Mouse (Mus musculus) midbrain, embryonic 11.5 days (tissue): ENCODE measurements at regions not wholly inside any gene's neighbourhood (a gene's known extent, or its start where the extent isn't known, plus 50 kb on each side); places are given as distances from the start of the nearest gene placed in this dataset.

Experiments used
- ATAC-seq: fragments of 200-750 bp; cut with Nextera tagmentation; 2 replicates; pipeline ENCODE4 v1.8.0; 2017; ENCODE audit warnings: moderate TSS enrichment, moderate library complexity; ENCODE audit not compliant: low FRiP score
- DNase-seq: peaks from one replicate; pipeline ENCODE4 v3.0.0; 2015; ENCODE audit warnings: low spot score; ENCODE audit errors: missing footprints
- H3K27ac ChIP-seq: fragments of 300-500 bp; sonication (generic); 2 replicates; pipeline ENCODE4 v1.5.1; 2014; ENCODE audit warnings: low read depth, low read length
- H3K27me3 ChIP-seq: fragments of 300-500 bp; sonication (generic); 2 replicates; pipeline ENCODE4 v1.6.1; 2014; ENCODE audit warnings: mild to moderate bottlenecking, low read length, moderate library complexity, mixed read lengths; ENCODE audit not compliant: control insufficient read depth, insufficient read depth
- H3K36me3 ChIP-seq: fragments of 300-500 bp; sonication (generic); 2 replicates; pipeline ENCODE4 v1.6.1; 2014; ENCODE audit warnings: mild to moderate bottlenecking, low read length, moderate library complexity, mixed read lengths; ENCODE audit not compliant: control insufficient read depth, insufficient read depth
- H3K4me1 ChIP-seq: fragments of 300-500 bp; sonication (generic); 2 replicates; pipeline ENCODE4 v1.6.1; 2014; ENCODE audit warnings: low read length; ENCODE audit not compliant: control insufficient read depth, insufficient read depth
- H3K4me2 ChIP-seq: fragments of 300-500 bp; sonication (generic); 2 replicates; pipeline ENCODE4 v1.6.1; 2014; ENCODE audit warnings: mild to moderate bottlenecking, moderate library complexity
- H3K4me3 ChIP-seq: fragments of 300-500 bp; sonication (generic); 2 replicates; pipeline ENCODE4 v1.5.1; 2014; ENCODE audit warnings: low read depth, low read length
- H3K9ac ChIP-seq: fragments of 300-500 bp; sonication (generic); 2 replicates; pipeline ENCODE4 v1.6.1; 2014; ENCODE audit warnings: low read length
- H3K9me3 ChIP-seq: fragments of 300-500 bp; sonication (generic); 2 replicates; pipeline ENCODE4 v1.6.1; 2016; ENCODE audit warnings: low read length; ENCODE audit not compliant: control insufficient read depth
- WGBS: fragments of 180-500 bp; shearing (Covaris S2); extraction: QIAGEN DNeasy Blood & Tissue Kit; methylation state at CpG from one replicate; pipeline ENCODE4 v1.1.7; 2014; 5-methylcytosine and 5-hydroxymethylcytosine counted together

DNA sequence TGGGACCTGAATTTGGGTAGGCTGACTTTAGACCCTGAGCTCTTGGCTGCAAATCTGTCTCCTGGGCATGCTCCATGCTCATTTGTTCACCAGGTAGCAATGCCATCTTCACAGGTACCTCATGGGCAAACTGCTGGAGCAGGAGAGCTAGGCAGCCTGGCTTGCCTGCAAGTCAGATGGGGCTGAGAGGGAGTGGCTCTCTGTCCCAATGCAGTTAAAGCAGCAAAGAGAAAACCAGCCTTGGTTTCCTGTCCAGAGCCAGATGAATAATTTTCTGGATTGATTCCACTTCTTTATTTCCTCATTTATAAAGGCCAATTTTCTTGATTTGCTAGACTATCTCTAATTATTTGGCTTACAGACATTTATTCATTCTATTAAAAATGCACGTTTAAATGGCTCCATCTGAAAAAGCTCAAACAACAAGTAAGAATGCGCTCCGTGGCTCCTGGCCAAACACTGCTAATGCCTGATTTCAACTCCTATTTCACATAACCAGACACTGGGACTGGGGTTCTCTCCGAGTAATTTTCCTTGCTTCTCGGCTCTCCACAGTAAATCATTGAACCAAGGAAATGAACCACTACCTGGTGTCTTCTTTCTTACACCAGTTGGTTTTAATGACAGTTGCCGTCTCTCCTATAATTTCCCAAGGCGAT is 60.5 kb downstream of the Rsl24d1 start:
- no peaks in the 10 kb centered on the region for H3K27me3 ChIP-seq
- H3K4me1 ChIP-seq: no peaks in the 10 kb centered on the region
- no peak overlapping the region for H3K4me3 ChIP-seq
- peaks cover 3% of the 10 kb centered on the region; the same call in 1 of the 2 replicates for H3K9me3 ChIP-seq
- no peak overlapping the region for H3K27ac ChIP-seq
- no peak for ATAC-seq
- 88% methylated on average over 7 of the region's 7 CpGs for WGBS
- no peak for DNase-seq
- H3K9ac ChIP-seq: no peak overlapping the region
- H3K4me2 ChIP-seq: no peak overlapping the region
- no peaks in the 10 kb centered on the region for H3K36me3 ChIP-seq

DNA sequence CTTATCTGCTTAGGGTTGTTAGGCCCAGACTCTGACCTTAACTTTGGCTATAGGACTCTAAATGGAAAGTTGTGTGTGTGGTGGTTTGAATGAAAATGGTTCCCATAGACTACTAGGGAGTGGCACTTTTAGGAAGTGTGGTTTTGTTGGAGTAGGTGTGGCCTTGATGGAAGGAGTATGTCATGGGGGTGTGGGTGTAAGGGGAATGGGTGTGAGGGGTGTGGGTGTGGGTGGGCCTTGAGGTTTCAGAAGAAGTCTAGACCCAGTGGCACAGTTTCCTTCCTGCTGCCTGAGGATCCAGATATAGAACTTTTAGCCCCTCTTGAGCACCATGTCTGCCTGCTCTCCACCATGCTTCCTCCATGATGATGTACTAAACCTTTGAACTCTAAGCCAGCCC is 63.4 kb downstream of the Rsl24d1 start:
- H3K4me1 ChIP-seq: no peaks in the 10 kb centered on the region
- H3K36me3 ChIP-seq: no peaks in the 10 kb centered on the region
- no peak overlapping the region for H3K9ac ChIP-seq
- H3K27me3 ChIP-seq: no peaks in the 10 kb centered on the region
- H3K27ac ChIP-seq: no peak overlapping the region
- no peaks in the 10 kb centered on the region for H3K9me3 ChIP-seq
- ATAC-seq (no peak), DNase-seq (no peak)
- H3K4me3 ChIP-seq: no peak overlapping the region
- H3K4me2 ChIP-seq: no peak overlapping the region

- no peak overlapping the region for H3K4me3 ChIP-seq
- H3K9me3 ChIP-seq: no peaks in the 10 kb centered on the region
- H3K9ac ChIP-seq: no peak overlapping the region
- H3K4me1 ChIP-seq: no peaks in the 10 kb centered on the region
- ATAC-seq: no peak
- no peak overlapping the region for H3K27ac ChIP-seq
- no peak for DNase-seq
- no peaks in the 10 kb centered on the region for H3K27me3 ChIP-seq
- no peaks in the 10 kb centered on the region for H3K36me3 ChIP-seq
- WGBS: 89% methylated on average over 5 of the region's 5 CpGs
- no peak overlapping the region for H3K4me2 ChIP-seq
Observed at GRCm38 (mm10) chr9:73183356-73183755, 70.1 kb downstream of the Rsl24d1 start.

DNA sequence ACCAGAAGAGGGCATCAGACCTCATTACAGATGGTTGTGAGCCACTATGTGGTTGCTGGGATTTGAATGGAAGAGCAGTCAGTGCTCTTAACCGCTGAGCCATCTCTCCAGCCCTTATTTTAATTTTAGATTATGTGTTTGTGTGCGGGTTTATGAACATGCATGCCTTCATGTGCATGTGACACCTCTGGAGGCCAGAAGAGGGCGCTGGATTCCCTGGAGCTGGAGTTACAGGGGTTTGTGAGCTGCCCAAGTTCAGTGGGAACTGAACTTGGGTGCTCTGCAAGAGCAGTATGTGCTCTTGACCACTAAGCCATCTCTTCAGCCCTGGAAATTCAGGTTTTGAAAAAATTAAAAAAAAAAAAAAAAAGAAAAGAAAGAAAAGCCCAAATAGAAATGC is 71.7 kb downstream of the Rsl24d1 start:
- H3K27ac ChIP-seq: no peak overlapping the region
- WGBS: 41% methylated on average over 3 of the region's 3 CpGs
- H3K9ac ChIP-seq: no peak overlapping the region
- no peaks in the 10 kb centered on the region for H3K27me3 ChIP-seq
- DNase-seq (no peak), ATAC-seq (no peak)
- no peak overlapping the region for H3K4me2 ChIP-seq
- H3K36me3 ChIP-seq: no peaks in the 10 kb centered on the region
- no peaks in the 10 kb centered on the region for H3K4me1 ChIP-seq
- H3K9me3 ChIP-seq: no peaks in the 10 kb centered on the region
- no peak overlapping the region for H3K4me3 ChIP-seq

DNA sequence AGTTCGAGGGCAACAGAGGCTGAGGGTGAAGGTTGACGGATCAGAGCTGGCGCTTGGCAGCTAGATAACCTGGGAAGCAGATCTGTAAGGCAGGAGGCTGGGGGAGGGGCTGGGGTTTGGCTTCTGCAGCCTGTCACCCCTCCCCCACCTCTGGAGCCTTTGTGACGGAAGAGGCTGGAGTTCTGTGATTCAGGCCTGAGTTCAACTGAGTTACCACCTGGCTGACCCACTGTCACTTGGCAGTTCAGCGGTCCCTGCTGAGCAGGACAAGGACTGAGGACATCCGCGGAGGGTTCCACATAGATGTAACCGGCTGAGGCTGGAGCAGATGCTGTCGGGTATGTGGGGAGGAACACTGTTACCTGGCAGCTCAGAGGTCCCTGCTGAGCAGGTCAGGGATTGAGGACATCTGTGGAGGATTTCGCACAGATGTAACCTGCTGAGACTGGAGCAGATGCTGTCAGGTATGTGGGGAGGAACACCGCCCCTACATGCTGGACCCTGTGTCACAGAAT is 79.1 kb downstream of the Rsl24d1 start:
- Histone ChIP-seq H3K4me2 (no peak overlapping the region), H3K9me3 (no peaks in the 10 kb centered on the region), H3K27ac (no peak overlapping the region), H3K36me3 (no peaks in the 10 kb centered on the region), H3K27me3 (no peaks in the 10 kb centered on the region), H3K4me1 (no peaks in the 10 kb centered on the region), H3K4me3 (no peak overlapping the region), H3K9ac (no peak overlapping the region)
- WGBS: 26% methylated on average over 11 of the region's 11 CpGs
- ATAC-seq: peak; percentile 35
- DNase-seq: peak; percentile 84

DNA sequence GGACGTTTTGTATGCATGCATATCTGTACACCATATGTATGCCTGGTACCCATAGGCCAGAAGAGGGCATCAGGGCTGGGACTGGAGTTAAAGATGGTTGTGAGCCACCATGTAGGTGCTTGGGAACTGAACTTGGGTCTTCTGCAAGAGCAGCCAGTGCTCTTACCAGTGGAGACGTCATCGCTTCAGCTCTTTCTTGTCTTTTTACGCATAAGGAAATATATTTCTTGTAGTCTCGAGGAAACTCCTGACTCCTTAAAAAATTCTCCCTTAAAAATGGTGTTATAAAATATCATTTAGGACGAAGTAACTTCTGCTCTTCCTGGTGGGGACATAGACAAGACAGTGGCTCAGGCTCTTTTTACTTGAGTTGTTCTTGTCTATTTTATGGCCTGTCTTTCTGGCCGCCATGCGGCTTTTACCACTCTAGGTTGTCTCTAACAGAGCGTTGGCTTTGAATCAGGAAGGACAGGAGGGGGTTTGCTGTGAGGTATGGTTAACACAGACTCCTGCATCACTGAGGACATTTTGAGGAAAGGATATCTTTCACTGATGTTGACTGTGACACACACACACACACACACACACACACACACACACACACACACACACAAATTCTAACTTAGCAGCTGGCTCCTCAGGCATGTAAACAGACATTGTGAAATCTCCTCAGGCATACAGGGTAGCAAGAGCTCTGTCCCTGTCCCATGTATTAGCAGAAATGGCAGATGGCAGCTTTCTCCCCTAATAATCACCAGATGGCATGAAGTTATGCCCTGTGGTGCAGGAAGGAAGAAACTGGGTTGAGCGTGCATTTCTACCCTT is 85.2 kb downstream of the Rsl24d1 start:
- ATAC-seq: no peak
- H3K4me3 ChIP-seq: no peak overlapping the region
- no peaks in the 10 kb centered on the region for H3K27me3 ChIP-seq
- 90% methylated on average over 10 of the region's 10 CpGs for WGBS
- no peaks in the 10 kb centered on the region for H3K9me3 ChIP-seq
- H3K27ac ChIP-seq: no peak overlapping the region
- H3K4me2 ChIP-seq: no peak overlapping the region
- DNase-seq: no peak
- H3K36me3 ChIP-seq: no peaks in the 10 kb centered on the region
- no peaks in the 10 kb centered on the region for H3K4me1 ChIP-seq
- no peak overlapping the region for H3K9ac ChIP-seq

DNA sequence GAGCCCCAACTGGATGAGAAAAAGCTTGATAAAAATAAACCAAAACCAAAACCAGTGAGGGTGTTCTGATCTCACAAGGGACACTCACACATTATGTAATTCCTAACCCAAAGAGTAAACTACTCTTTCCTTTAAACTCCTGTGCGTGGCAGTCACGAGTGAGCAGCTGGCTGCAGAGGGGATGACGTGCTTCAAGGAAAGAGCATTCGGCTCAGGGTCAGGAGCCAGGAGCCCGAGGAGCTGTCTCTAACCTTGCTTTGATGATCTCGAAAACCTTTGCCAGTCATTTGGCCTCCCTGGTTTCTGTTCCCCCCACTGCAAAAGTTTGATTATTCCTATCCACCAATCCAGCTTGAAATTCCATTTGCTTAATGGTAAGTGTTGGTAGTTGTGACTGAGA is 109.9 kb downstream of the Rsl24d1 start:
- ATAC-seq: no peak

DNA sequence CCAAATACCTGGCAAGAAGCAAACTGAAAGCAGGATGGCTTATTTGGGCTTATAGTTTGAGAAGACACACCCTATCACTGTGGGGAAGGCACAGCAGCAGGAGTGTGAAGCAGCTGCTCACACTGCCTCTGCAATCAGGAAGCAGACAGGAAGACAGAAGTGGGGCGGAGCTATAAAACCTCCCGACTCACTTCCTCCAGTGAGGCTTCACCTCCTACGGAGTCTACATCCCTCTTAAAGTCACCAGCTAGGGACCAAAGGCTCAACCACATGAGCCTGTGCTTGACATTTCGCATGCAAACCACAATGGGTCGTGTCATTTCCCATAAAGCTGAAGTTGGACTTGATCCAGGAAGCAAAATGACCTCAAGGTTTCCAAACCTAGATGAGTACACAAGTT is 127.0 kb downstream of the Rsl24d1 start:
- Histone ChIP-seq H3K4me1 (no peaks in the 10 kb centered on the region), H3K9ac (no peak overlapping the region), H3K4me3 (no peak overlapping the region), H3K27ac (no peak overlapping the region), H3K36me3 (no peaks in the 10 kb centered on the region), H3K9me3 (no peaks in the 10 kb centered on the region), H3K4me2 (no peak overlapping the region), H3K27me3 (no peaks in the 10 kb centered on the region)
- 79% methylated on average over 5 of the region's 5 CpGs for WGBS
- no peak for ATAC-seq
- DNase-seq: no peak

More for the DNA sequence above, 109.9 kb downstream of the Rsl24d1 start:
- Histone ChIP-seq H3K4me1 (no peaks in the 10 kb centered on the region), H3K27me3 (no peaks in the 10 kb centered on the region), H3K27ac (no peak overlapping the region), H3K36me3 (no peaks in the 10 kb centered on the region), H3K4me2 (no peak overlapping the region), H3K4me3 (no peak overlapping the region), H3K9ac (no peak overlapping the region), H3K9me3 (no peaks in the 10 kb centered on the region)
- 71% methylated on average over 6 of the region's 6 CpGs for WGBS
- no peak for DNase-seq

GRCm38 (mm10) chr9:73242521-73243308 is 129.5 kb downstream of the Rsl24d1 start:
- no peak overlapping the region for H3K9ac ChIP-seq
- H3K4me2 ChIP-seq: no peak overlapping the region
- H3K4me3 ChIP-seq: no peak overlapping the region
- 65% methylated on average over 4 of the region's 4 CpGs for WGBS
- no peaks in the 10 kb centered on the region for H3K9me3 ChIP-seq
- no peak overlapping the region for H3K27ac ChIP-seq
- DNase-seq: no peak
- ATAC-seq: no peak
- H3K36me3 ChIP-seq: no peaks in the 10 kb centered on the region
- no peaks in the 10 kb centered on the region for H3K27me3 ChIP-seq
- H3K4me1 ChIP-seq: no peaks in the 10 kb centered on the region
